Mouse (Mus musculus): ENCODE measurements around the gene Sox2.

Gene Sox2

GRCm38 (mm10) chr3:34692394-34692745 is 42.2 kb downstream of the Sox2 start:
- no peak for DNase-seq (ENCODE audit: low read depth, low spot score)
